Mouse (Mus musculus): ENCODE results near the gene 4933406M09Rik. TPM values are rescaled to one million over a fixed set of nuclear protein-coding genes. Genes with fewer than 3 reads are reported as not detected.
A peak's percentile ranks its signal among the peaks of the same experiment; 100 is the strongest.

4933406M09Rik gene
- polyA plus RNA-seq, 2 experiments from 2014 or later = not detected

- peak; percentile 43 for ATAC-seq
Observed at GRCm38 (mm10) chr1:134435414-134435813, 49.7 kb downstream of the 4933406M09Rik start.

GRCm38 (mm10) chr1:134440437-134440836 is 54.7 kb downstream of the 4933406M09Rik start:
- no peak for ATAC-seq

Other genes with a start within 250 kb of the 4933406M09Rik start
- gene Chil1, start 203.8 kb upstream of the 4933406M09Rik start, polyA plus RNA-seq (2017; shearing (Covaris generic)) = under 1 TPM; 0.51 to 0.94 TPM
- gene Mybph, start 192.5 kb upstream of the 4933406M09Rik start, polyA plus RNA-seq (2017; shearing (Covaris generic)) = not detected
- gene Adora1, start 150.5 kb upstream of the 4933406M09Rik start, polyA plus RNA-seq (2017; shearing (Covaris generic)) = under 1 TPM in 1 of 2 experiments, not detected in 1; 0.26 TPM
- not detected for gene Myog, start 96.0 kb upstream of the 4933406M09Rik start, polyA plus RNA-seq (2017; shearing (Covaris generic))
- under 1 TPM in 1 of 2 experiments, not detected in 1; 0.20 TPM for gene Ppfia4, start 53.0 kb upstream of the 4933406M09Rik start, polyA plus RNA-seq (2017; shearing (Covaris generic))
- 10 to 100 TPM; 20.3 to 23.8 TPM for gene Tmem183a, start 24.0 kb upstream of the 4933406M09Rik start, polyA plus RNA-seq (2017; shearing (Covaris generic))
- gene Cyb5r1, start 19.6 kb downstream of the 4933406M09Rik start, polyA plus RNA-seq (2017; shearing (Covaris generic)) = 10 to 100 TPM; 20.9 to 26.2 TPM
- gene Adipor1, start 29.4 kb downstream of the 4933406M09Rik start, polyA plus RNA-seq (2017; shearing (Covaris generic)) = 10 to 100 TPM; 26.7 to 30.7 TPM
- gene Klhl12, start 69.6 kb downstream of the 4933406M09Rik start, polyA plus RNA-seq (2017; shearing (Covaris generic)) = 10 to 100 TPM; 13.7 to 15.8 TPM
- 10 to 100 TPM; 45.5 to 47.1 TPM for gene Rabif, start 108.7 kb downstream of the 4933406M09Rik start, polyA plus RNA-seq (2017; shearing (Covaris generic))
- not detected for gene Mgat4e, start 163.7 kb downstream of the 4933406M09Rik start, polyA plus RNA-seq (2017; shearing (Covaris generic))
- 10 to 100 TPM; 15.5 to 18.1 TPM for gene Kdm5b, start 174.2 kb downstream of the 4933406M09Rik start, polyA plus RNA-seq (2017; shearing (Covaris generic))

All from CD4-positive, CD25-positive, alpha-beta regulatory T cell, adult 4 months (primary cell).